Mouse (Mus musculus) midbrain, embryonic 16.5 days (tissue): ENCODE results near the gene Arhgap31. TPM values are rescaled to one million over a fixed set of nuclear protein-coding genes. Genes with fewer than 3 reads are reported as not detected.

Experiments used
- ATAC-seq: fragments of 200-750 bp; cut with Nextera tagmentation; 2 replicates; pipeline ENCODE4 v1.8.0; 2017; ENCODE audit warnings: moderate TSS enrichment
- H3K27ac ChIP-seq: fragments of 300-500 bp; sonication (generic); 2 replicates; pipeline ENCODE4 v1.5.1; 2014; ENCODE audit warnings: mild to moderate bottlenecking, low read length, mixed read lengths
- H3K27me3 ChIP-seq: fragments of 300-500 bp; sonication (generic); 2 replicates; pipeline ENCODE4 v1.6.1; 2014; ENCODE audit warnings: low read depth, low read length, mixed read lengths; ENCODE audit not compliant: control insufficient read depth, insufficient read depth
- H3K36me3 ChIP-seq: fragments of 300-500 bp; sonication (generic); 2 replicates; pipeline ENCODE4 v1.6.1; 2014; ENCODE audit warnings: mild to moderate bottlenecking, low read length, moderate library complexity, mixed read lengths; ENCODE audit not compliant: control insufficient read depth, insufficient read depth
- H3K4me1 ChIP-seq: fragments of 300-500 bp; sonication (generic); 2 replicates; pipeline ENCODE4 v1.6.1; 2014; ENCODE audit warnings: mild to moderate bottlenecking, low read length, mixed read lengths; ENCODE audit not compliant: control insufficient read depth, insufficient read depth
- H3K4me2 ChIP-seq: fragments of 300-500 bp; sonication (generic); 2 replicates; pipeline ENCODE4 v1.6.1; 2014; ENCODE audit warnings: mild to moderate bottlenecking, low read length, mixed read lengths
- H3K4me3 ChIP-seq: fragments of 300-500 bp; sonication (generic); 2 replicates; pipeline ENCODE4 v1.5.1; 2014; ENCODE audit warnings: low read depth, mild to moderate bottlenecking, low read length, moderate library complexity, mixed read lengths
- H3K9ac ChIP-seq: fragments of 300-500 bp; sonication (generic); 2 replicates; pipeline ENCODE4 v1.6.1; 2014; ENCODE audit warnings: low read depth, low read length, mixed read lengths
- H3K9me3 ChIP-seq: fragments of 300-500 bp; sonication (generic); replicated peaks from 2 replicates; pipeline ENCODE4 v1.6.1; 2014; ENCODE audit warnings: mild to moderate bottlenecking, low read length, mixed read lengths; ENCODE audit not compliant: control insufficient read depth, poor library complexity, severe bottlenecking
- WGBS: fragments of 180-500 bp; shearing (Covaris S2); extraction: QIAGEN DNeasy Blood & Tissue Kit; methylation state at CpG from one replicate; pipeline ENCODE4 v1.1.7; 2014; 5-methylcytosine and 5-hydroxymethylcytosine counted together
- polyA plus RNA-seq: library from polyadenylated mRNA; unstranded; fragments of >200 nt; fragmentation: Nextera tagmentation; extraction: Ambion mirVana; gene quantifications from 2 replicates; pipeline ENCODE4 v1.2.1, GENCODE M21; 2015

Gene Arhgap31
- polyA plus RNA-seq, 1 experiment from 2014 or later: 3.7 TPM

DNA sequence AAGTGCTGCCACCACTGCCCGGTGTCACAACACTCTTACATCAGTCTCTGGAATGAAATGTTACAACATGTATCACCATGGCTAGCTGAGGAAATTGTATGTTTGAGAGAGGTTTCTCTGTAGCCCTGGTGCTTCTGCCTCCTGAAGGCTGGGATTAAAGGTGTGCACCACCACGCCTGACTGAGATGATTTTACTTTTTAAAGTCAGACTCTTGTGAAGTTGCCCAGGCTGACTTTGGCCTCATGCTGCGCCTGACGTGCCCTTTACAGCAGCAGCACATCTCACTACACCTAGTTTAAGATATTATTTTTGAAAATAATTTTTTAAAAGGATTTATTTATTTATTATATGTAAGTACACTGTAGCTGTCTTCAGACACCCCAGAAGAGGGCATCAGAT is 120.1 kb downstream of the Arhgap31 start:
- Histone ChIP-seq H3K4me3 (no peak overlapping the region), H3K27me3 (no peaks in the 10 kb centered on the region), H3K9ac (no peak overlapping the region), H3K9me3 (no peaks in the 10 kb centered on the region), H3K4me2 (no peak overlapping the region), H3K4me1 (no peaks in the 10 kb centered on the region), H3K27ac (no peak overlapping the region), H3K36me3 (peaks cover 6% of the 10 kb centered on the region)
- ATAC-seq: no peak
- 97% methylated on average over 4 of the region's 4 CpGs for WGBS

DNA sequence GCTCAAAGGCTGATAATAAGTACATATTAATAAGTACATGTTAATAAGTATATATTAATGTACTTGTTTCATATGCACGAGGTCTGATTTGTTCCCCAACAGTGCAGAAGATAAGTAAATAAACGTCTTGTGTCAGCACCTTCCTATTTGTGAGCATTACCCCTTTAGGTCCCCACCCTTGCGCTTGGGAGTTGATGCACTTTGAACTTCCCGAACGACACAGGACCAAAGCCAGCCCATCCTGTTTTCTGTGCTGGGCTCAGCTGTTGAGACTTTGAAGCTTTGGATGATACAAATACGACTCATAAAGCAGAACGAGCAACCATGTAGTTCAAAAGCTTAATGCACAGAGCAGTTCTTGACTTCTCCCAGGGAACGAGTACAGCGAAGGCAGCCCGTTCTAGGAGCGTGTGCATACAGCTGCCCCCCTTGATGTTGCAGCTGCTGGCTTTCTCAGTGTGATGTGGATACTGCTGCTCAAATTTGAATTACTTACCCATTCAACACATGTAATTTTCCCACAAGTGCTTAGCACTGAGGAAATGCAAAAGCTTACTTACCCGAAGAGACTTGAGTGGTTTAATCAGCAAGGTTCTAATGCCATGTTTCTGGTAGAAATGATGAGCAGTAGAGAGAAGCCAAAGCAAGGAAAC is 120.9 kb downstream of the Arhgap31 start:
- Histone ChIP-seq H3K4me1 (no peaks in the 10 kb centered on the region), H3K9me3 (no peaks in the 10 kb centered on the region), H3K36me3 (peaks cover 11% of the 10 kb centered on the region), H3K27ac (no peak overlapping the region), H3K4me2 (no peak overlapping the region), H3K9ac (no peak overlapping the region), H3K4me3 (no peak overlapping the region), H3K27me3 (no peaks in the 10 kb centered on the region)
- WGBS: 86% methylated on average over 12 of the region's 12 CpGs
- ATAC-seq: no peak

- ATAC-seq: no peak
- 80% methylated on average over 3 of the region's 3 CpGs for WGBS
- no peaks in the 10 kb centered on the region for H3K9me3 ChIP-seq
- no peak overlapping the region for H3K4me3 ChIP-seq
- no peak overlapping the region for H3K4me2 ChIP-seq
- H3K27ac ChIP-seq: no peak overlapping the region
- H3K36me3 ChIP-seq: peaks cover 13% of the 10 kb centered on the region
- no peak overlapping the region for H3K9ac ChIP-seq
- H3K27me3 ChIP-seq: no peaks in the 10 kb centered on the region
- H3K4me1 ChIP-seq: no peaks in the 10 kb centered on the region
These were observed 121.6 kb downstream of the Arhgap31 start for GRCm38 (mm10) chr16:38591506-38591905.

DNA sequence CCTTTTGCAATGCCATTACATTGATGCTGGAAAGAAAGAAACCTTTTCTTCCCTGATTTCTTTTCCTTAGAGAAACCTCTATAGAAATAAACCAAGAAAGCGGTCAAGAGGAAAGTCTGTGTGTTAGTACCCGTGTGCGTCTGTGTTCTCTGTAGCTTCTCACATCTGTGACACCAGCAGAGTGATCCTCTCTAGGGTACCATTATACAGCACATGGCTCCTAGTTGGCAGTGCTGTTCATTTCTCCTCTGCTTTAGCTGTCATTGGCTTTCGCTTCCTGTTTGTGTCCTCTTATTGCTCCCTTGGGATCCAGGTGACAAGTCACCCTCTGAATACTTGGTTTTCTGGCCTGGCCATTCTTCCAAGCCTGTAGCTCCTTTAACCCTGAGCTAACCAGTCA is 125.5 kb downstream of the Arhgap31 start:
- 87% methylated on average over 4 of the region's 4 CpGs for WGBS
- Histone ChIP-seq H3K27ac (no peak overlapping the region), H3K36me3 (peaks cover 35% of the 10 kb centered on the region), H3K4me2 (no peak overlapping the region), H3K4me1 (no peaks in the 10 kb centered on the region), H3K9me3 (no peaks in the 10 kb centered on the region), H3K9ac (no peak overlapping the region), H3K4me3 (no peak overlapping the region), H3K27me3 (no peaks in the 10 kb centered on the region)
- no peak for ATAC-seq

- 93% methylated on average over 5 of the region's 5 CpGs for WGBS
- no peak overlapping the region for H3K4me2 ChIP-seq
- no peaks in the 10 kb centered on the region for H3K9me3 ChIP-seq
- peaks cover 33% of the 10 kb centered on the region for H3K36me3 ChIP-seq
- H3K4me1 ChIP-seq: no peaks in the 10 kb centered on the region
- no peak for ATAC-seq
- H3K4me3 ChIP-seq: no peak overlapping the region
- no peak overlapping the region for H3K9ac ChIP-seq
- no peak overlapping the region for H3K27ac ChIP-seq
- no peaks in the 10 kb centered on the region for H3K27me3 ChIP-seq
These were observed 125.9 kb downstream of the Arhgap31 start for GRCm38 (mm10) chr16:38587163-38587562.

GRCm38 (mm10) chr16:38585186-38585585 is 127.9 kb downstream of the Arhgap31 start:
- WGBS: 98% methylated on average over 5 of the region's 5 CpGs
- Histone ChIP-seq H3K4me1 (no peaks in the 10 kb centered on the region), H3K9me3 (no peaks in the 10 kb centered on the region)

GRCm38 (mm10) chr16:38584761-38585160 is 128.3 kb downstream of the Arhgap31 start:
- H3K4me1 ChIP-seq: no peaks in the 10 kb centered on the region
- no peak overlapping the region for H3K4me2 ChIP-seq
- H3K27ac ChIP-seq: no peak overlapping the region
- peaks cover 30% of the 10 kb centered on the region for H3K36me3 ChIP-seq
- H3K4me3 ChIP-seq: no peak overlapping the region
- H3K9me3 ChIP-seq: no peaks in the 10 kb centered on the region
- no peak overlapping the region for H3K9ac ChIP-seq
- no peaks in the 10 kb centered on the region for H3K27me3 ChIP-seq
- no peak for ATAC-seq
- 88% methylated on average over 7 of the region's 7 CpGs for WGBS

More at GRCm38 (mm10) chr16:38585186-38585585, 127.9 kb downstream of the Arhgap31 start:
- Histone ChIP-seq H3K4me2 (no peak overlapping the region), H3K9ac (no peak overlapping the region), H3K36me3 (peaks cover 30% of the 10 kb centered on the region), H3K27ac (no peak overlapping the region), H3K4me3 (no peak overlapping the region), H3K27me3 (no peaks in the 10 kb centered on the region)
- no peak for ATAC-seq

- ATAC-seq: no peak
- 100% methylated on average over 3 of the region's 3 CpGs for WGBS
- no peak overlapping the region for H3K27ac ChIP-seq
- H3K9ac ChIP-seq: no peak overlapping the region
- peaks cover 22% of the 10 kb centered on the region; the same call in 1 of the 2 replicates for H3K36me3 ChIP-seq
- no peaks in the 10 kb centered on the region; the same call in 1 of the 2 replicates for H3K4me1 ChIP-seq
- no peak overlapping the region for H3K4me3 ChIP-seq
- H3K9me3 ChIP-seq: no peaks in the 10 kb centered on the region
- H3K27me3 ChIP-seq: no peaks in the 10 kb centered on the region
- no peak overlapping the region for H3K4me2 ChIP-seq
These were observed 141.6 kb downstream of the Arhgap31 start for GRCm38 (mm10) chr16:38571481-38571880.

DNA sequence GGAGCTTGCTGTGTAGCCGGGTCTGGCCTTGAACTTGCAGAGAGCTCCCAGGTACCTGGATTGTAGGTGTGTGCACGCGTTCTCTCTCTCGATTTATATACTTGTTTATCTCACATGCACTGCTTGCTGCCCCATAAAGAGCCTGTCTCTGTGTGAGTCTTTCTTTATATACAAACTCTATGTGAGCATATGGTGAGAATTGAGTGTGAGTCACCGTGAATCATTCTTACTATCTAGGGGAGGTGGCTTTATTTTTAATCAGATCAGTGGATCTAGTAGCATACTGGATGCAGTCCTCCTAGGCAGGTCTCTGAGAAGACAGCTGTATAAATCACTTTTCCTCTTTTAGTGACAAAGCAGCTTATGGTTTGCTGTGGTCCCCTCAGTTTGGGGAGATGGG is 144.9 kb downstream of the Arhgap31 start:
- ATAC-seq: no peak
- peaks cover 9% of the 10 kb centered on the region for H3K4me1 ChIP-seq
- H3K4me3 ChIP-seq: no peak overlapping the region
- H3K27ac ChIP-seq: no peak overlapping the region
- no peaks in the 10 kb centered on the region for H3K9me3 ChIP-seq
- no peak overlapping the region for H3K4me2 ChIP-seq
- 98% methylated on average over 5 of the region's 5 CpGs for WGBS
- H3K9ac ChIP-seq: no peak overlapping the region
- H3K36me3 ChIP-seq: peaks cover 13% of the 10 kb centered on the region; the same call in 1 of the 2 replicates
- H3K27me3 ChIP-seq: no peaks in the 10 kb centered on the region
